Mouse (Mus musculus): ENCODE results near the gene Bglap3. TPM values are rescaled to one million over a fixed set of nuclear protein-coding genes. Genes with fewer than 3 reads are reported as not detected.

Gene Bglap3
- total and polyA plus RNA-seq, 3 experiments, result not detected

GRCm38 (mm10) chr3:88407529-88407928 lies 35.0 kb upstream of the Bglap3 start:
- DNase-seq (ENCODE audit: low read depth, low spot score), result no peak
- Histone ChIP-seq H3K27me3 (ENCODE audit: control insufficient read depth in 1 of 2, insufficient read depth in 2 of 2, low read length in 2 of 2) (no peaks in the 10 kb centered on the region), H3K4me1 (ENCODE audit: control insufficient read depth in 1 of 2, insufficient read depth in 2 of 2, low read length in 2 of 2) (peaks cover 0 to 26% of the 10 kb centered on the region in 2 experiments; a peak in 3 of 4 replicates), H3K9ac (ENCODE audit: control insufficient read depth, low read depth, low read length, poor library complexity, severe bottlenecking) (no peak overlapping the region), H3K79me2 (ENCODE audit: control insufficient read depth, insufficient read depth, low read length, poor library complexity) (peaks cover 26% of the 10 kb centered on the region), H3K27ac (ENCODE audit: control insufficient read depth, low read depth, low read length) (no peak overlapping the region), H3K4me3 (ENCODE audit: control insufficient read depth in 1 of 2, insufficient read depth in 1 of 2, low read depth in 2 of 2, low read length in 2 of 2) (no peak overlapping the region), H3K9me3 (replicated peaks; ENCODE audit: insufficient read depth, low read length) (no peaks in the 10 kb centered on the region), H3K36me3 (ENCODE audit: control insufficient read depth in 1 of 2, insufficient read depth in 2 of 2, low read length in 2 of 2) (peaks cover 0 to 15% of the 10 kb centered on the region in 2 experiments; a peak in 3 of 4 replicates)
- TF ChIP-seq ZC3H11A (IDR thresholded peaks at IDR 0.05; ENCODE audit: low read depth, low read length) (no peak), ZNF384 (IDR thresholded peaks at IDR 0.05; ENCODE audit: low read depth, low read length) (no peak)

- Histone ChIP-seq H3K27me3 (ENCODE audit: control insufficient read depth in 1 of 2, insufficient read depth in 2 of 2, low read length in 2 of 2) (no peaks in the 10 kb centered on the region), H3K9ac (ENCODE audit: control insufficient read depth, low read depth, low read length, poor library complexity, severe bottlenecking) (no peak overlapping the region), H3K4me1 (ENCODE audit: control insufficient read depth in 1 of 2, insufficient read depth in 2 of 2, low read length in 2 of 2) (peaks cover 0 to 26% of the 10 kb centered on the region in 2 experiments; a peak in 3 of 4 replicates), H3K4me3 (ENCODE audit: control insufficient read depth in 1 of 2, insufficient read depth in 1 of 2, low read depth in 2 of 2, low read length in 2 of 2) (no peak overlapping the region), H3K9me3 (replicated peaks; ENCODE audit: insufficient read depth, low read length) (no peaks in the 10 kb centered on the region), H3K36me3 (ENCODE audit: control insufficient read depth in 1 of 2, insufficient read depth in 2 of 2, low read length in 2 of 2) (peaks cover 2 to 15% of the 10 kb centered on the region in 2 experiments), H3K27ac (ENCODE audit: control insufficient read depth, low read depth, low read length) (no peak overlapping the region), H3K79me2 (ENCODE audit: control insufficient read depth, insufficient read depth, low read length, poor library complexity) (peaks cover 26% of the 10 kb centered on the region)
- TF ChIP-seq E2F4 (IDR thresholded peaks at IDR 0.05; ENCODE audit: borderline replicate concordance, low read depth, low read length) (no peak), TBP (IDR thresholded peaks at IDR 0.05; ENCODE audit: low read depth, low read length) (0 out of 2 replicates have a peak, but pooled peaks have one; percentile 17), KAT2A (conservative IDR thresholded peaks at IDR 0.05; ENCODE audit: low read depth, low read length) (no peak), USF1 (IDR thresholded peaks at IDR 0.05; ENCODE audit: low read depth, low read length) (0 out of 2 replicates have a peak, but pooled peaks have one; percentile 21), MXI1 (IDR thresholded peaks at IDR 0.05; ENCODE audit: low read depth, low read length) (peak; percentile 91), NRF1 (IDR thresholded peaks at IDR 0.05; ENCODE audit: insufficient read depth, low read depth, low read length, poor library complexity, severe bottlenecking) (no peak), ZC3H11A (IDR thresholded peaks at IDR 0.05; ENCODE audit: low read depth, low read length) (peak; percentile 97), SIN3A (IDR thresholded peaks at IDR 0.05; ENCODE audit: low read length) (peak; percentile 94), BHLHE40 (IDR thresholded peaks at IDR 0.05; ENCODE audit: borderline replicate concordance, low read depth, low read length) (peak; percentile 80; the same call in 1 of the 2 replicates), ELF1 (IDR thresholded peaks at IDR 0.05; ENCODE audit: low read depth, low read length) (no peak), MYC (IDR thresholded peaks at IDR 0.05; ENCODE audit: low read depth, low read length) (peak; percentile 96), RCOR1 (IDR thresholded peaks at IDR 0.05; ENCODE audit: low read depth, low read length) (no peak), TAL1 (IDR thresholded peaks at IDR 0.05; ENCODE audit: low read length) (no peak), MAFK (IDR thresholded peaks at IDR 0.05; ENCODE audit: borderline replicate concordance, low read depth, low read length) (no peak), MAX (IDR thresholded peaks at IDR 0.05; ENCODE audit: low read length) (peak; percentile 81), SMC3 (IDR thresholded peaks at IDR 0.05; ENCODE audit: low read depth, low read length) (peak; percentile 96), RAD21 (IDR thresholded peaks at IDR 0.05; ENCODE audit: low read depth, low read length) (peak; percentile 99), CHD1 (IDR thresholded peaks at IDR 0.05; ENCODE audit: low read depth, low read length) (no peak), CTCF (IDR thresholded peaks at IDR 0.05 in 2 of 3, conservative IDR thresholded peaks at IDR 0.05 in 1 of 3; ENCODE audit: control insufficient read depth in 1 of 3, insufficient read depth in 1 of 3, low read depth in 2 of 3, low read length in 3 of 3, poor library complexity in 1 of 3, severe bottlenecking in 1 of 3) (peak; percentile 83 to 100 (median 96))
- peak; percentile 95 for DNase-seq (ENCODE audit: low read depth, low spot score)
Observed at GRCm38 (mm10) chr3:88407090-88407489, 34.5 kb upstream of the Bglap3 start.
